Mouse (Mus musculus) cerebellum, adult (tissue): ENCODE data around the gene Rnf6.

Experiments used
- ATAC-seq: cut with Nextera tagmentation; 2 replicates; pipeline ENCODE4 v1.9.2; 2017; ENCODE audit warnings: mild to moderate bottlenecking, moderate library complexity, mixed read lengths; ENCODE audit not compliant: insufficient number of reproducible peaks, low FRiP score, low TSS enrichment

Rnf6 gene

GRCm38 (mm10) chr5:146220879-146221714 lies at the start of gene Rnf6:
TSS of gene Rnf6 (minus strand) at chr5:146221555.
- ATAC-seq: peak; percentile 100

GRCm38 (mm10) chr5:146270593-146270992 lies 49.2 kb upstream of the Rnf6 start:
- no peak for ATAC-seq

- no peak for ATAC-seq
Observed at GRCm38 (mm10) chr5:146267776-146268175, 46.4 kb upstream of the Rnf6 start.

GRCm38 (mm10) chr5:146265934-146266591 lies 44.7 kb upstream of the Rnf6 start:
- no peak for ATAC-seq

- ATAC-seq: no peak
Observed at GRCm38 (mm10) chr5:146260003-146260402, 38.6 kb upstream of the Rnf6 start.

- no peak for ATAC-seq
Observed at GRCm38 (mm10) chr5:146253644-146254043, 32.3 kb upstream of the Rnf6 start.

GRCm38 (mm10) chr5:146251663-146252429 lies 30.5 kb upstream of the Rnf6 start:
- no peak for ATAC-seq

- no peak for ATAC-seq
Observed at GRCm38 (mm10) chr5:146250369-146251075, 29.2 kb upstream of the Rnf6 start.

GRCm38 (mm10) chr5:146248746-146249145 lies 27.4 kb upstream of the Rnf6 start:
- no peak for ATAC-seq

- no peak for ATAC-seq
Observed at GRCm38 (mm10) chr5:146247709-146248108, 26.4 kb upstream of the Rnf6 start.

GRCm38 (mm10) chr5:146246386-146246785 lies 25.0 kb upstream of the Rnf6 start:
- ATAC-seq: no peak

GRCm38 (mm10) chr5:146245646-146246370 lies 24.5 kb upstream of the Rnf6 start:
- no peak for ATAC-seq

GRCm38 (mm10) chr5:146245193-146245592 lies 23.8 kb upstream of the Rnf6 start:
- ATAC-seq: no peak

- ATAC-seq: no peak
Observed at GRCm38 (mm10) chr5:146241202-146241601, 19.8 kb upstream of the Rnf6 start.

GRCm38 (mm10) chr5:146240771-146241170 lies 19.4 kb upstream of the Rnf6 start:
- no peak for ATAC-seq

GRCm38 (mm10) chr5:146238274-146238673 lies 16.9 kb upstream of the Rnf6 start:
- ATAC-seq: no peak

- ATAC-seq: no peak
Observed at GRCm38 (mm10) chr5:146234336-146234735, 13.0 kb upstream of the Rnf6 start.

GRCm38 (mm10) chr5:146232816-146233215 lies 11.5 kb upstream of the Rnf6 start:
- ATAC-seq: no peak

GRCm38 (mm10) chr5:146232056-146232675 lies 10.8 kb upstream of the Rnf6 start:
- ATAC-seq: no peak
